Mouse (Mus musculus): ENCODE measurements around the gene C1ra. TPM values are rescaled to one million over a fixed set of nuclear protein-coding genes. Genes with fewer than 3 reads are reported as not detected.
"Not testable (repeated sequence)": the region's sequence is repeated elsewhere in the genome, so short reads cannot be mapped to it uniquely, and the experiment has no call there.

C1ra gene
- polyA plus RNA-seq, 1 experiment from 2014 or later = 2.8 TPM

DNA sequence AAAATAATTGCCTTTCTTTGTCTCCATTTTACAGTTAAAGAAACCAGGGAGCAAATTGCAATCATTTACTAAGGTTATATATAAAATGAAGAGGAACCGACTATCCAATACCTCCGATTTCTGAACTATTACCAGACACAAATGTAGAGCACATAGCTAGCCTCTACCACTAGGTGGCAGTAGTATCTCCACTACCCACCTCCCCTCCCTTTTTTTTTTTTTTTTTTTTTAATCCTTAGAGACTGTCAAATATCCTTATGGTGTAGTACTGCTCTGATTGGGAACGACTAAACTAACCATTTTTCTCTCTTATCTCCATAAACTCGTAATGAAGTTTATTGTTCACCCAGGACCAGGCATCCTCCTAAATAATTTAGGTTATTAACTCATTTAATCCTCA, 31.9 kb upstream of the C1ra start:
- Histone ChIP-seq H3K36me3 (ENCODE audit: control insufficient read depth, insufficient read depth, low read length) (no peaks in the 10 kb centered on the region), H3K9me3 (ENCODE audit: control insufficient read depth, low read length) (no peaks in the 10 kb centered on the region), H3K27ac (ENCODE audit: low read depth, low read length) (no peak overlapping the region), H3K4me3 (ENCODE audit: low read depth, low read length) (no peak overlapping the region), H3K4me1 (replicated peaks; ENCODE audit: control insufficient read depth, insufficient read depth, low read length) (peaks cover 7% of the 10 kb centered on the region; the same call in 1 of the 2 replicates), H3K27me3 (replicated peaks; ENCODE audit: control insufficient read depth, insufficient read depth, low read length) (no peaks in the 10 kb centered on the region), H3K9ac (ENCODE audit: low read depth, low read length) (no peak overlapping the region), H3K4me2 (no peak overlapping the region)
- no peak for ATAC-seq (replicated peaks; ENCODE audit: low FRiP score)
- DNase-seq (ENCODE audit: low spot score) = no peak
- 50% methylated on average over 4 of the region's 4 CpGs for WGBS

DNA sequence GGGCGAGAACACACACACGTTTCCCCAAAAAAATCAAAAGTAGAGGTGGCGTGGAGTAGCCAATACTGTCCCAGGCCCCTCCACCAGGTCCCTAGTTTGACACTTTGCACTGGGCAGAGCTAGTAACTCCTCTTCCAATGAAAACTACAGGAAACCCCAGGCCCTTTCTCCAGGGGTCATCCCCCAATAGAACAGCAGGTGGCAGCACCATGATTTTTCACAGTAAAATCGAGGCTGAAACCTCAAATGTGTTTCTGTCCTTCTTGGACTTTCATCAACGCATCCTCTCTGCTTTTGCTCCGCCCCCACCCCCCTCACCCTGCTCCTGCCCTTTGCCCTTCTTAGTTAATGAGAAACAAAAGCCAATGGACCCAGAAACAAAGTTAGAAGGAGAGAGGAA, 30.6 kb upstream of the C1ra start:
- peaks cover 7% of the 10 kb centered on the region; the same call in 1 of the 2 replicates for H3K4me1 ChIP-seq (replicated peaks; ENCODE audit: control insufficient read depth, insufficient read depth, low read length)
- no peak overlapping the region for H3K9ac ChIP-seq (ENCODE audit: low read depth, low read length)
- no peak overlapping the region; the same call in 1 of the 2 replicates for H3K27ac ChIP-seq (ENCODE audit: low read depth, low read length)
- no peaks in the 10 kb centered on the region for H3K36me3 ChIP-seq (ENCODE audit: control insufficient read depth, insufficient read depth, low read length)
- ATAC-seq (replicated peaks; ENCODE audit: low FRiP score) (peak; percentile 43), DNase-seq (ENCODE audit: low spot score) (peak; percentile 61)
- WGBS = 23% methylated on average over 6 of the region's 6 CpGs
- no peaks in the 10 kb centered on the region for H3K9me3 ChIP-seq (ENCODE audit: control insufficient read depth, low read length)
- no peak overlapping the region for H3K4me3 ChIP-seq (ENCODE audit: low read depth, low read length)
- no peak overlapping the region for H3K4me2 ChIP-seq
- H3K27me3 ChIP-seq (replicated peaks; ENCODE audit: control insufficient read depth, insufficient read depth, low read length) = no peaks in the 10 kb centered on the region

DNA sequence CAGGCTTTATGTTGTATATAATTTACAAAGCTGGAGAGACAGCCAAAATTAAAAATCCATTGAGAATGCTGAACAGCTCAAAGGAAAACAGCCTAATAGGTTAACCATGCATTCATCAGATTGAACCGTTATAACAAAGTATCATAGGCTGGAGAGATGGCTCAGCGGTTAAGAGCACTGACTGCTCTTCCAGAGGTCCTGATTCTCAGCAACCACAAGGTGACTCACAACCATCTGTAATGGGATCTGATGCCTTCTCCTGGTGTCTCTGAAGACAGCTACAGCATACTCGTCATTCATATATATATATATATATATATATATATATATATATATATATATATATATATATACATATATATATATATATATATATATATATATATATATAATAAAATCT, 28.4 kb upstream of the C1ra start:
- not testable (repeated sequence) for H3K27ac ChIP-seq (ENCODE audit: low read depth, low read length); H3K9ac ChIP-seq (ENCODE audit: low read depth, low read length); H3K36me3 ChIP-seq (ENCODE audit: control insufficient read depth, insufficient read depth, low read length); H3K9me3 ChIP-seq (ENCODE audit: control insufficient read depth, low read length); ATAC-seq (replicated peaks; ENCODE audit: low FRiP score); H3K4me1 ChIP-seq (replicated peaks; ENCODE audit: control insufficient read depth, insufficient read depth, low read length); DNase-seq (ENCODE audit: low spot score); H3K4me2 ChIP-seq; H3K27me3 ChIP-seq (replicated peaks; ENCODE audit: control insufficient read depth, insufficient read depth, low read length); H3K4me3 ChIP-seq (ENCODE audit: low read depth, low read length)
- WGBS = 74% methylated on average over 3 of the region's 3 CpGs

DNA sequence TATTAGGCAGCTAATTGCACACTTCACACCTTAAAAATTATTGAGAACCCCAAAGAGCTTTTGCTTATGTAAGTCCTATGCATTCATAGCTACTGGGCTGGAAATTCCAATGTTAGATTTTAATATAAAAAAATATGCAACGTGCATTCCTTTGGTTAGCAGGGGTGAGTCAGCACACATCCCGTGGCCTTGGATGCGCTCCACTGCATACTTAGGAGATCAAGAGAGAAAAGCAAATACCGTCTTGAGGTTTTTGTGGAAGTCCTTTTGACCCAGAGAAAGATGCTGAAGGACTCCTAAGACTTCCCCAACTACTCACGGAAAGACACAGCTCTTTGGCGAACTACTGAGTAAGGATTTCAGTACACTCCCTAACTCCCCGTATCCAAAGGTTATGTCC, 27.4 kb upstream of the C1ra start:
- no peaks in the 10 kb centered on the region for H3K27me3 ChIP-seq (replicated peaks; ENCODE audit: control insufficient read depth, insufficient read depth, low read length)
- no peaks in the 10 kb centered on the region; the same call in 1 of the 2 replicates for H3K4me1 ChIP-seq (replicated peaks; ENCODE audit: control insufficient read depth, insufficient read depth, low read length)
- no peak overlapping the region for H3K4me2 ChIP-seq
- H3K27ac ChIP-seq (ENCODE audit: low read depth, low read length) = no peak overlapping the region
- H3K9me3 ChIP-seq (ENCODE audit: control insufficient read depth, low read length) = no peaks in the 10 kb centered on the region
- H3K36me3 ChIP-seq (ENCODE audit: control insufficient read depth, insufficient read depth, low read length) = no peaks in the 10 kb centered on the region
- H3K4me3 ChIP-seq (ENCODE audit: low read depth, low read length) = no peak overlapping the region
- ATAC-seq (replicated peaks; ENCODE audit: low FRiP score) (no peak), DNase-seq (ENCODE audit: low spot score) (no peak)
- 81% methylated on average over 7 of the region's 7 CpGs for WGBS
- H3K9ac ChIP-seq (ENCODE audit: low read depth, low read length) = no peak overlapping the region

DNA sequence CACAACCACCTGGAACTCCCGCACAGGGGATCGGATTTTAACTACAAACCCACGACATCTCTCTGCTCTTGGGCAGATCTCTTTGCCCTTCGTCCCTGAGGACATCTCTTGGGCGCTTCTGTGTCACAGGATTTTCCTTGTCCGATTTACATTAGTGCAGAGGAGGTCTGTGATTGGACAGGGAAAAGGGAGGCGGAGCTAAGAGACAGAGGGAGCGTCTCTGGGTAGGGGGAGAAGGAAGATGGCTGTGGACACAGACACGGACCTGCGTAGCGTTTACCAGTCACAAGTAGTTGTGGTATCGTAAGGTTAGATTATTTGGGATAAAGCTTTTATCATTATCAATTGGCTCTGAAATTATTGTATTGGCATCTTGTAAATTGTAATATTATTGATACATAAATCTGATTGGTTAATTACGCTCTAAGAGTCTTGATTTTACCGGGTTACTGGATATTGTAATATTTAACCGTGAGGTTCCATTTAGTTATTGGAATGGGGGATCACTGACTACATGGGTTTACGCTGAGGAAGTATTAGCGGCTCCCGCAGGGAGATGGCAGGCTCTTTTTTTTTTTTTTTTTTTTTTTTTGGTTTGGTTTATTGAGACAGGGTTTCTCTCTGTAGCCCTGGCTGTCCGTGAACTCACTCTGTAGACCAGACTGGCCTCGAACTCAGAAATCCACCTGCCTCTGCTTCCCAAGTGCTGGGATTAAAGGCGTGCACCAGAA, 26.6 kb upstream of the C1ra start:
- no peak for DNase-seq (ENCODE audit: low spot score)
- 32% methylated on average over 21 of the region's 21 CpGs for WGBS
- ATAC-seq (replicated peaks; ENCODE audit: low FRiP score) = peak; percentile 53

DNA sequence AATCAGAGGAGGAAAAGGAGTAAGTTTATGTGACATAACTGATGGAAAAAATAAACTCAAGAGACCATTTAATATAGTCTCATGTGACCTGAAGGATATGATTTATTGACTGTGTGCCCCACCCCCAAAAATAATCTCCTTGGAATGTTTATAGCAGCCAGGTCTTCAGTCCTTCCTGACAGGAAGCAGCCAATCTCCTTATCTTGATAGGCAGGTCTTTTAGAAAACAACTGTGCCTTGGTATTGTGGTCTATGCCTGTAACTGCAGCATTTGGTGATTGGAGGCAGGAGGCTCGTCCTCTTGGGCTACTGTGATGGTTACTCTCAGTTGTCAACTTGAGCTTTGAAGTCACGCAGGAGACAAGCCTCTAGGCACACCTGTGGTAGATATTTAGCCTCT, 24.7 kb upstream of the C1ra start:
- Histone ChIP-seq H3K4me2 (no peak overlapping the region), H3K9me3 (ENCODE audit: control insufficient read depth, low read length) (no peaks in the 10 kb centered on the region), H3K36me3 (ENCODE audit: control insufficient read depth, insufficient read depth, low read length) (no peaks in the 10 kb centered on the region), H3K4me1 (replicated peaks; ENCODE audit: control insufficient read depth, insufficient read depth, low read length) (no peaks in the 10 kb centered on the region; the same call in 1 of the 2 replicates), H3K27me3 (replicated peaks; ENCODE audit: control insufficient read depth, insufficient read depth, low read length) (no peaks in the 10 kb centered on the region), H3K27ac (ENCODE audit: low read depth, low read length) (no peak overlapping the region), H3K4me3 (ENCODE audit: low read depth, low read length) (no peak overlapping the region), H3K9ac (ENCODE audit: low read depth, low read length) (no peak overlapping the region)
- DNase-seq (ENCODE audit: low spot score) = no peak
- no peak for ATAC-seq (replicated peaks; ENCODE audit: low FRiP score)
- WGBS = 39% methylated on average over 2 of the region's 2 CpGs

More for the DNA sequence above, 26.6 kb upstream of the C1ra start:
- no peaks in the 10 kb centered on the region; the same call in 1 of the 2 replicates for H3K4me1 ChIP-seq (replicated peaks; ENCODE audit: control insufficient read depth, insufficient read depth, low read length)
- H3K9me3 ChIP-seq (ENCODE audit: control insufficient read depth, low read length) = no peaks in the 10 kb centered on the region
- H3K27me3 ChIP-seq (replicated peaks; ENCODE audit: control insufficient read depth, insufficient read depth, low read length) = no peaks in the 10 kb centered on the region
- H3K9ac ChIP-seq (ENCODE audit: low read depth, low read length) = no peak overlapping the region
- peak overlapping the region; percentile 53 for H3K4me2 ChIP-seq
- H3K4me3 ChIP-seq (ENCODE audit: low read depth, low read length) = peak overlapping the region; percentile 23; the same call in 1 of the 2 replicates
- H3K36me3 ChIP-seq (ENCODE audit: control insufficient read depth, insufficient read depth, low read length) = no peaks in the 10 kb centered on the region
- H3K27ac ChIP-seq (ENCODE audit: low read depth, low read length) = no peak overlapping the region

DNA sequence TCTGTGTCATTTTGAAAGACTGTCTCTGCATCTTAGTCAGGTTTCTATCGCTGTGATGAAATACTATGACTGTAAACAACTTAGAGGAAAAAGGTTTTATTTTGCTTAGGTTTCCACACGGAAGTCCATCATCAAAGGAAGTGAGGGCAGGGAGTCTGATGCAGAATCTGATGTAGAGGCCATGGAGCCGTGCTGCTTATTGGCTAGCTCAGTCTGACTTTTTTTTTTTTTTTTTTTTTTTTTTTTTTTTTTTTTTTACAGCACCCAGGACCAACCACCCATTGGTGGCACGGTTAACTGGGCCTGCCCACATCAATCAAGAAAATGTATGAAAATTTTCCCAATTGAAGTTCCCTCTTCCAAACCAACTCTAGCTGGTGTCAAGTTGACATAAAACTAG, 23.3 kb upstream of the C1ra start:
- ATAC-seq (replicated peaks; ENCODE audit: low FRiP score) (no peak), DNase-seq (ENCODE audit: low spot score) (no peak)
- H3K27me3 ChIP-seq (replicated peaks; ENCODE audit: control insufficient read depth, insufficient read depth, low read length) = no peaks in the 10 kb centered on the region
- H3K27ac ChIP-seq (ENCODE audit: low read depth, low read length) = no peak overlapping the region
- H3K4me2 ChIP-seq = no peak overlapping the region
- peaks cover 7% of the 10 kb centered on the region for H3K4me1 ChIP-seq (replicated peaks; ENCODE audit: control insufficient read depth, insufficient read depth, low read length)
- no peak overlapping the region for H3K4me3 ChIP-seq (ENCODE audit: low read depth, low read length)
- H3K36me3 ChIP-seq (ENCODE audit: control insufficient read depth, insufficient read depth, low read length) = no peaks in the 10 kb centered on the region
- WGBS = 83% methylated on average over 4 of the region's 4 CpGs
- H3K9me3 ChIP-seq (ENCODE audit: control insufficient read depth, low read length) = no peaks in the 10 kb centered on the region
- no peak overlapping the region for H3K9ac ChIP-seq (ENCODE audit: low read depth, low read length)

DNA sequence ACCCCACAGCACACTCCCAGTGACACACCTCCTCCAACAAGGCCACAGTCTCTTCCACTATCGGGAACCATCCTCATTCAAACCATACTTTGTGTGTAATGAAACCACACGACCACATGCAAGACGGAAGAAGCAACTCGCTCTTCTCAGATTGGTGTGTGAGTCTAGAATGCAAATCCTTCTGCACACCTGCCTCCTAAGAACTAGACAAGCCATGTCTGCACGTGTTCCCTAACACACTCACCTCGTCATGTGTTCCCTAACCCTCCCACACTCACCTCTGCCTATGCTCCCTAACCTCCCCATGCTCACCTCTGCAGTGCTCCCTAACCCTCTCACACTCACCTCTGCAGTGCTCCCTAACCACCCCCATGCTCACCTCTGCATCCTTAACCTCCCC, 20.8 kb upstream of the C1ra start:
- H3K9me3 ChIP-seq (ENCODE audit: control insufficient read depth, low read length) = no peaks in the 10 kb centered on the region
- H3K27ac ChIP-seq (ENCODE audit: low read depth, low read length) = no peak overlapping the region
- H3K36me3 ChIP-seq (ENCODE audit: control insufficient read depth, insufficient read depth, low read length) = no peaks in the 10 kb centered on the region
- no peak overlapping the region for H3K4me3 ChIP-seq (ENCODE audit: low read depth, low read length)
- H3K4me2 ChIP-seq = no peak overlapping the region
- no peak for DNase-seq (ENCODE audit: low spot score)
- H3K4me1 ChIP-seq (replicated peaks; ENCODE audit: control insufficient read depth, insufficient read depth, low read length) = peaks cover 9% of the 10 kb centered on the region
- no peak for ATAC-seq (replicated peaks; ENCODE audit: low FRiP score)
- no peaks in the 10 kb centered on the region for H3K27me3 ChIP-seq (replicated peaks; ENCODE audit: control insufficient read depth, insufficient read depth, low read length)
- 78% methylated on average over 6 of the region's 6 CpGs for WGBS
- H3K9ac ChIP-seq (ENCODE audit: low read depth, low read length) = no peak overlapping the region
